Mouse (Mus musculus) heart, postnatal 4 days (tissue): Measurements from ENCODE around the gene Ddb2. TPM values are rescaled to one million over a fixed set of nuclear protein-coding genes. Genes with fewer than 3 reads are reported as not detected.
"Not testable (repeated sequence)": the region's sequence is repeated elsewhere in the genome, so short reads cannot be mapped to it uniquely, and the experiment has no call there.

Experiments
- DNase-seq: peaks from one replicate; pipeline ENCODE4 v3.0.0; 2021
- total RNA-seq, 2 experiments: library from RNA; stranded (reverse); gene quantifications; 2 replicates each; pipeline ENCODE4 v1.2.3; 2021

Gene Ddb2
- total RNA-seq, 2 experiments from 2014 or later, result 5.0 to 5.1 TPM

- DNase-seq, result no peak
These were observed 18.1 kb upstream of the Ddb2 start for GRCm38 (mm10) chr2:91254725-91255380.

- DNase-seq, result no peak
These were observed 15.7 kb upstream of the Ddb2 start for GRCm38 (mm10) chr2:91252512-91252911.

GRCm38 (mm10) chr2:91252001-91252400 is 15.2 kb upstream of the Ddb2 start:
- DNase-seq, result no peak

GRCm38 (mm10) chr2:91248366-91248765 is 11.6 kb upstream of the Ddb2 start:
- no peak for DNase-seq

GRCm38 (mm10) chr2:91244557-91245228 is 7.9 kb upstream of the Ddb2 start:
- DNase-seq, result no peak

- no peak for DNase-seq
These were observed 6.6 kb upstream of the Ddb2 start for GRCm38 (mm10) chr2:91243416-91243815.

GRCm38 (mm10) chr2:91242547-91242946 is 5.8 kb upstream of the Ddb2 start:
- no peak for DNase-seq

GRCm38 (mm10) chr2:91237511-91238080 is 814 bp upstream of the Ddb2 start:
- DNase-seq, result not testable (repeated sequence)

- DNase-seq, result no peak
These were observed 7.0 kb downstream of the Ddb2 start for GRCm38 (mm10) chr2:91229735-91230134.

- DNase-seq, result no peak
These were observed 13.2 kb downstream of the Ddb2 start for GRCm38 (mm10) chr2:91223614-91224013.

GRCm38 (mm10) chr2:91220501-91220900 is 16.3 kb downstream of the Ddb2 start:
- no peak for DNase-seq

GRCm38 (mm10) chr2:91217032-91217431 is 19.8 kb downstream of the Ddb2 start:
- DNase-seq, result no peak

- no peak for DNase-seq
These were observed 23.5 kb downstream of the Ddb2 start for GRCm38 (mm10) chr2:91213311-91213710.

GRCm38 (mm10) chr2:91206254-91206775 is 30.5 kb downstream of the Ddb2 start:
- no peak for DNase-seq

GRCm38 (mm10) chr2:91202972-91203656 is 33.7 kb downstream of the Ddb2 start:
- no peak for DNase-seq

- peak; percentile 96 for DNase-seq
These were observed 34.4 kb downstream of the Ddb2 start, which contains the start of the genes Nr1h3 and Acp2 for GRCm38 (mm10) chr2:91202222-91202971. TSS of gene Nr1h3 (minus strand) at chr2:91202834. TSS of gene Acp2 (plus strand) at chr2:91202885.

GRCm38 (mm10) chr2:91198888-91199287 is 37.9 kb downstream of the Ddb2 start:
- DNase-seq, result no peak

GRCm38 (mm10) chr2:91196577-91197001 is 40.2 kb downstream of the Ddb2 start:
- peak; percentile 26 for DNase-seq

GRCm38 (mm10) chr2:91194624-91195332 is 42.0 kb downstream of the Ddb2 start:
- peak; percentile 83 for DNase-seq

- no peak for DNase-seq
These were observed 46.3 kb downstream of the Ddb2 start for GRCm38 (mm10) chr2:91190501-91190900.

- DNase-seq, result no peak
These were observed 49.4 kb downstream of the Ddb2 start for GRCm38 (mm10) chr2:91187431-91187830.
